Mouse (Mus musculus): ENCODE data around the gene Siah1b.

DNA sequence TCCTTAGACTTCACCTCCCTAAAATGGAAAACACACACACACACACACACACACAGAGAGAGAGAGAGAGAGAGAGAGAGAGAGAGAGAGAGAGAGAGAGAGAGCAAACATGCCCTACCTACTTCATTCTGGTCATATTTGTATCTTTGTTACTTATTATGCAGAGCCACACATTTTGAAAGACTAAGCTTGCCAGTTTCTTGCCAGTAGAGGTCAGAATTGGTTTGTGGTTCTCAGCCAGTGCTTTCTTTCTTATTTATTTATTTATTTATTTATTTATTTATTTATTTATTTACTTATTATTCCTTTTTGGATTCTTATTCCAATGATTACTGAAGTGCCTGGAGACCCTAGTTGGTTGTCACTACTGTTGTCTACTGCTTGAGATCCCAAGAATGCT is 25.2 kb upstream of the Siah1b start:
- TF ChIP-seq ZC3H11A (IDR thresholded peaks at IDR 0.05; ENCODE audit: borderline replicate concordance, low read depth, low read length) (no peak), CHD2 (IDR thresholded peaks at IDR 0.05; ENCODE audit: low read depth, low read length) (no peak), MAFK (IDR thresholded peaks at IDR 0.05; ENCODE audit: insufficient read depth, low read depth, low read length) (no peak), HCFC1 (IDR thresholded peaks at IDR 0.05; ENCODE audit: borderline replicate concordance, insufficient read depth, low read length) (no peak), ZNF384 (IDR thresholded peaks at IDR 0.05; ENCODE audit: low read depth, low read length) (no peak)
